Mouse (Mus musculus) liver, embryonic 11.5 days (tissue): ENCODE measurements around the gene Napa. TPM values are rescaled to one million over a fixed set of nuclear protein-coding genes. Genes with fewer than 3 reads are reported as not detected.

Source experiments
- ATAC-seq: fragments of 200-750 bp; cut with Nextera tagmentation; replicated peaks from 2 replicates; pipeline ENCODE4 v1.8.0; 2017; ENCODE audit warnings: moderate number of reproducible peaks, mild to moderate bottlenecking, moderate TSS enrichment, moderate library complexity; ENCODE audit not compliant: low FRiP score
- DNase-seq: peaks from one replicate; pipeline ENCODE4 v3.0.0-alpha.2; 2017; ENCODE audit warnings: low spot score
- H3K27ac ChIP-seq: fragments of 300-500 bp; sonication (generic); 2 replicates; pipeline ENCODE4 v1.5.1; 2014; ENCODE audit warnings: mild to moderate bottlenecking, low read depth, low read length, control low read depth
- H3K27me3 ChIP-seq: fragments of 300-500 bp; sonication (generic); replicated peaks from 2 replicates; pipeline ENCODE4 v1.6.1; 2014; ENCODE audit warnings: low read length, mixed read lengths; ENCODE audit not compliant: control insufficient read depth, insufficient read depth
- H3K36me3 ChIP-seq: fragments of 300-500 bp; sonication (generic); 2 replicates; pipeline ENCODE4 v1.6.1; 2014; ENCODE audit warnings: mild to moderate bottlenecking, low read length, moderate library complexity, mixed read lengths; ENCODE audit not compliant: control insufficient read depth, insufficient read depth
- H3K4me1 ChIP-seq: fragments of 300-500 bp; sonication (generic); replicated peaks from 2 replicates; pipeline ENCODE4 v1.6.1; 2014; ENCODE audit warnings: low read length, mixed read lengths; ENCODE audit not compliant: control insufficient read depth, insufficient read depth
- H3K4me2 ChIP-seq: fragments of 300-500 bp; sonication (generic); 2 replicates; pipeline ENCODE4 v1.6.1; 2014; ENCODE audit warnings: mild to moderate bottlenecking, control low read depth, moderate library complexity
- H3K4me3 ChIP-seq: fragments of 300-500 bp; sonication (generic); 2 replicates; pipeline ENCODE4 v1.5.1; 2014; ENCODE audit warnings: low read depth, low read length, control low read depth
- H3K9ac ChIP-seq: fragments of 300-500 bp; sonication (generic); 2 replicates; pipeline ENCODE4 v1.6.1; 2014; ENCODE audit warnings: low read depth, low read length, control low read depth
- H3K9me3 ChIP-seq: fragments of 300-500 bp; sonication (generic); 2 replicates; pipeline ENCODE4 v1.6.1; 2016; ENCODE audit warnings: low read length, inconsistent platforms, mixed read lengths; ENCODE audit not compliant: control insufficient read depth
- WGBS: fragments of 180-500 bp; shearing (Covaris S2); extraction: QIAGEN DNeasy Blood & Tissue Kit; methylation state at CpG from one replicate; pipeline ENCODE4 v1.1.7; 2014; 5-methylcytosine and 5-hydroxymethylcytosine counted together
- polyA plus RNA-seq: library from polyadenylated mRNA; unstranded; fragments of >200 nt; fragmentation: Nextera tagmentation; extraction: Ambion mirVana; gene quantifications from 2 replicates; pipeline ENCODE4 v1.2.1, GENCODE M21; 2014

Gene Napa
- polyA plus RNA-seq, 1 experiment from 2014 or later, result 174 TPM

DNA sequence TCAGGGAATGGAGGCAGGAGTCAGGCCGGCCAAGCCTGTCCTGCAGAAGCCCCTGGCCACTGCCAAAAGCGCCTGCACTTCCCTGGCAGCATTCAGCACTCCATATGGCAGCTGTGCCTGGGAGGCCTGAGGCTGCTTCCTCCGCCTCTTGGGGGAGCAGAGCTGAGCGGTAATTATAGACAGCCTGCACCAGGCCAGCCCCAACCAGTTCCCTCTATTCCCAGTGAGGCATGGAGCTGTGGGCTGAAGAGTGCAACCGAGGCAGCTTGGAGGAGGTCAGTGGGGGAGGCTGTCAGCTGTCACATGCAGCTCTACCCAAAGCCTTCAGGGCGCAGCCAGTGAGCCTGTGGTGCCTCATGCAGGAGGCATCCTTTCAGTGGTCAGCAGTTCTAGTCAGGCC lies 5.5 kb downstream of the Napa start:
- peaks cover 16% of the 10 kb centered on the region for H3K4me1 ChIP-seq
- no peak for ATAC-seq
- no peak for DNase-seq
- H3K4me3 ChIP-seq, result no peak overlapping the region
- H3K4me2 ChIP-seq, result no peak overlapping the region
- H3K9me3 ChIP-seq, result no peaks in the 10 kb centered on the region
- H3K9ac ChIP-seq, result 0 out of 2 replicates have a peak overlapping the region, but pooled peaks have one; percentile 3
- H3K36me3 ChIP-seq, result peaks cover 31% of the 10 kb centered on the region
- no peak overlapping the region for H3K27ac ChIP-seq
- no peaks in the 10 kb centered on the region for H3K27me3 ChIP-seq
- 81% methylated on average over 6 of the region's 6 CpGs for WGBS

DNA sequence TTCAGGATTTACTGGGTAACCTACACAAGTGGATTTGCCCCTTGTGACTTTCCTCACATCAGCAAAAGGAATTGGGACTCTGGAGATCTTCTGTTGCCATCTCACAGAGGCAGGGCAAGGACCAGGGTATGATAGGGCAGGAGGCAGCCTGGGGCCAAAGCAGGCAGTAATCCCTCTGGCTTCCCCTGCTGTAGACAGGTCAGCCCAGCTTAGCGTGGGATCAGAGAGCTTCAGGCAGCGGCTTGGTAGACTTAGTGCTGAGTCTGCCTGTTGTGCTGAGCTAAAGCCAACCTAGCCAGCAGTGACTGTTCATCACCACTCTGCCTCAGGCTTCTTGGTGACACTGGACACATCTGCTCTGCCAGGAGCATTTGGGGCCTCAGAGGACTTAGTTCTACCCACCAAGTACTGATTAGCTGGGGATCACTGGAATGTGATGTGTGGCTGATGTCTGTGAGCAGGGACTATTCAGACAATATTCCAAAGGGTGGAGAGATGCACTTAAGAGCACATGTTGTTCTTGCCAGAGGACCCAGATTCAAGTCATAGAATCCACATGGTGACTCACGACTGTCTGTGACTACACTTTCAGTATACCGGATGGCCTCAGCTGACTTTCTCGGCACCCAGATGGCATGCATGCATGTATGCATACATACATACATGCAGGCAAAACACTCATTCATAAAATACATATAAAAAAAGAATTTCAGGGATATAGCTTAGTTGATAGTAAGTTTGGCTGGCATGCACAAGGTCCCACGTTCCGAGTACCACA lies 6.5 kb downstream of the Napa start:
- ATAC-seq, result no peak
- H3K9ac ChIP-seq, result no peak overlapping the region
- no peak overlapping the region for H3K4me2 ChIP-seq
- no peak overlapping the region for H3K27ac ChIP-seq
- no peaks in the 10 kb centered on the region for H3K27me3 ChIP-seq
- WGBS, result 94% methylated on average over 7 of the region's 7 CpGs
- H3K4me1 ChIP-seq, result peaks cover 10% of the 10 kb centered on the region
- H3K4me3 ChIP-seq, result no peak overlapping the region
- DNase-seq, result no peak
- H3K36me3 ChIP-seq, result peaks cover 40% of the 10 kb centered on the region
- no peaks in the 10 kb centered on the region for H3K9me3 ChIP-seq

DNA sequence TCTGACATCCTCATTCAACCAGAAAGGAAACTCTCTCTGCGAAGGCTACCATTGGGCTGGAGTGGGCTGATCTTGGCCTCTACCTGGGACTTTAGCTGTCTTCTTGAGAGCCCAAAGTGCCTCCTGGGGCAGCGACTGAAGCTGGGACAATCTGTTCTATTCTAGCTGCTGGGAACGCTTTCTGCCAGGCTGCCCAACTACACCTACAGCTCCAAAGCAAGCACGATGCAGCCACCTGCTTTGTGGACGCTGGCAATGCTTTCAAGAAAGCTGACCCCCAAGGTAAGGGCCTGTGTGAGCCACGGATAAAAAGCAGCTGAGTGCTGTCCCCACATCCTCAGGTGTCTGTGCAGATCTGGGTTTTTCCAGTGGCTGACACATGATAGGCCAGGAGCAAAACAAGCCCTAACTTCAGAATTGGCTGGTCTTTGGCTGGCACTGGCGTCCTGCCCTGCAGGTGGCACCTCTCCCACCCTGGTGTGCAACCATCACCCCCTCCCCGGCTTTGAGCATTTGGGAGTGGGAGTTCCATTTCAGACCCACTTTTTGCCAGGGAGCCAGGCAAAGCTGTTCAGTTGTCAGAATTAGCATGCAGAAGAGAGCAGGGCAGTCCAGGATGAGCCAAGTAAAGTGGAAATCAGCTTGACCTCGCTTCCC lies 10.8 kb downstream of the Napa start:
- Histone ChIP-seq H3K4me2 (no peak overlapping the region), H3K9me3 (no peaks in the 10 kb centered on the region), H3K9ac (no peak overlapping the region), H3K36me3 (peaks cover 48% of the 10 kb centered on the region), H3K27me3 (no peaks in the 10 kb centered on the region), H3K4me1 (no peaks in the 10 kb centered on the region), H3K27ac (no peak overlapping the region), H3K4me3 (no peak overlapping the region)
- no peak for DNase-seq
- 89% methylated on average over 9 of the region's 9 CpGs for WGBS
- ATAC-seq, result no peak

DNA sequence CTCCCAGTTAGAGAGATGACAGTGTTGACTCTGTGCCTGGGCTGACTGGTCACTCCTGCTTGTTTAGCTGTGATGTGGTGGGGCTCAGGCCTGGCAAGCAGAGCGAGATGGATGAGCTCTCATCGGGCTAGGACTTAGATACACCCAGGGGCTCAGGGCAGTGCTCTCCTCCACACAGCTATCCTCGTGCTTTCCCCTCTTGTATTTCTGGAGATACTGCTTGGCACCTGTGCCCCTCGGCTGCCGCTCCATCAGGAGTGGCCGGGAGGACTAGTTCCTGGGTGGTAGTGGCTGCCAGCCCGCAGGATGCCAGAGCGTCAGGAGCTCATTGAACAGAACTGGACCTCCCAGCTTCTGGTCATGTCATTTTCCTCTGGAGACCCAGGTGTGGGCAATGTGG lies 11.9 kb downstream of the Napa start:
- 92% methylated on average over 8 of the region's 8 CpGs for WGBS
- no peak for DNase-seq

DNA sequence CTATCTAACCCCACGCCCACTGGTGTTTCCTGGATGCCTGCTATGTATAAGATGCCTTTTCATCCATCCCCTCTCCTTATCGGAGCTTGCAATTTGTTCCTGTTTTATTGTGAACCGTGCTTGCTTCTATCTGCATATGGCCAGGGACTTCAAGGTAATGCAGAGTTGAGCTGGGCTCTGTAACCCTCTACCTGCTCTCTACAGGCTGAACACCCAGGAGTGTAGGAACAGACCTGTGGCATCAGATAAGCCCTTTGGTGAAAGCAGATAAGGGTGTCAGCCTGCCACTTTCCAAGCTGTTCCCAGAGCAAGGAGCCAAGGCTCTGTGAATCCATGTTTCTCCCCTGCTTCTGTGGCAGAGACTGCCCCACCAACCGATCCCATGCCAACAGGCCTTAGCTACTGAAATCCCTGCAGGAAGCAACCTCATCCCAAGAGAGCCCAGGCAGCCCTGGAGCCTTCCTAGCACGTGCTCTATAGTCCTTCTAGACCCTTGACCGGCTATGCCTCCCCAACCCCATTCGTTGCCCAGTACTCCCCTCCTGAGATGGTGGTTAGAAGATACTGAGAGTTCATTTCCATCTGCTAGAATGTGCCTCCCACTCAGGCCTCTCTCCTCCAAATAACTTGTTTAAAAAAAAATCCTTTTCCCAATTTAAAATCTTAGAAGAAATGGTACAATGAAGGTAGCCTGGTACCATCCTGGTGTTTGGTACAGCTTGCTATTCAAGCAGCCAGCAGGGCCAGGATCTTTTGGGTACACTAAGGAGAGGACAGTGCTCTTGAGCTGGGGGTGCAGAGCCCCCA lies 13.2 kb downstream of the Napa start:
- WGBS, result 86% methylated on average over 7 of the region's 7 CpGs
- Histone ChIP-seq H3K27me3 (no peaks in the 10 kb centered on the region), H3K27ac (no peak overlapping the region), H3K36me3 (peaks cover 65% of the 10 kb centered on the region), H3K4me3 (no peak overlapping the region), H3K9ac (no peak overlapping the region), H3K4me2 (no peak overlapping the region), H3K9me3 (no peaks in the 10 kb centered on the region), H3K4me1 (no peaks in the 10 kb centered on the region)
- ATAC-seq, result no peak
- DNase-seq, result no peak

More for the DNA sequence above, 11.9 kb downstream of the Napa start:
- Histone ChIP-seq H3K9me3 (no peaks in the 10 kb centered on the region), H3K4me2 (no peak overlapping the region), H3K36me3 (peaks cover 53% of the 10 kb centered on the region), H3K4me3 (no peak overlapping the region), H3K4me1 (no peaks in the 10 kb centered on the region), H3K27me3 (no peaks in the 10 kb centered on the region), H3K9ac (no peak overlapping the region; the same call in 1 of the 2 replicates), H3K27ac (no peak overlapping the region)
- ATAC-seq, result no peak

DNA sequence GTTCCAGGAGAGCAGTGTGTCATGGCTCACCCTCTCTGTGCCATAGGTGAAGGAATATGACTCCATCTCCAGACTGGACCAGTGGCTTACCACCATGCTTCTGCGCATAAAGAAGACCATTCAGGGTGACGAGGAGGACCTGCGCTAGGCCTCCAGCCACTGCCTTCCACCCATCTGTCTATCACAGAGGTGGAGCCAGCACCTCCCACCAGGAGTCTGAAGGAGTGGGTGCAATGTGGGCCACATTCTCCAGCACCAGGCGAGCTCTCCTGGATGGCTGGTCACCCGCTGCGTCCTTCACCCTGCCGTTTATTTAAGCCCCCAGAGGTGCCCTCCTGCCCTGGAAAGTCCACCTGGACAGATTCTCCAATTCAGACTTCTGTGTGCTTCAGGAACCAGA lies 18.2 kb downstream of the Napa start:
- no peak overlapping the region for H3K27ac ChIP-seq
- H3K4me1 ChIP-seq, result no peaks in the 10 kb centered on the region; the same call in 1 of the 2 replicates
- WGBS, result 95% methylated on average over 7 of the region's 7 CpGs
- DNase-seq (no peak), ATAC-seq (no peak)
- no peak overlapping the region for H3K9ac ChIP-seq
- no peak overlapping the region for H3K4me2 ChIP-seq
- H3K4me3 ChIP-seq, result no peak overlapping the region
- H3K27me3 ChIP-seq, result no peaks in the 10 kb centered on the region
- no peaks in the 10 kb centered on the region for H3K9me3 ChIP-seq
- peaks cover 42% of the 10 kb centered on the region for H3K36me3 ChIP-seq

DNA sequence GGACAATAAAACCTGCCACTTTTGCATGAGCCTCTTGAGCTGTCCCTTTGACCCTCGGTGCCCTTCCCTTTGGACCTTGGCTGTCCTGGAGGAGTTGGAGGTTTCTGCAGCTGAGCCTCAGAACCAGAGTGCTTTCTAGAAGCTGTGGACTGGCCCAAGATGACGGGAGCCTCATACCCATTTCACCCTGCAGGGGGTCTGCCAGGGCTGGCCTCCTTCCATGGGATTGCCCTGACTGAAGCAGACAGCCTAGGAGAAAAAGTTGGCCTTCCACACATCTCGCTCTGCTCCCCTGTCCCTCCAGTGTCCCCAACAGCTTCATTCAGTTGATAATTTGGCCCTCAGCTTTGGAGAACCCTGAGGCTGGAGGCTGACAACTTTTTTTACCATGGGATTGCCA lies 18.8 kb downstream of the Napa start:
- Histone ChIP-seq H3K9me3 (no peaks in the 10 kb centered on the region), H3K27me3 (no peaks in the 10 kb centered on the region)
- ATAC-seq, result no peak

DNA sequence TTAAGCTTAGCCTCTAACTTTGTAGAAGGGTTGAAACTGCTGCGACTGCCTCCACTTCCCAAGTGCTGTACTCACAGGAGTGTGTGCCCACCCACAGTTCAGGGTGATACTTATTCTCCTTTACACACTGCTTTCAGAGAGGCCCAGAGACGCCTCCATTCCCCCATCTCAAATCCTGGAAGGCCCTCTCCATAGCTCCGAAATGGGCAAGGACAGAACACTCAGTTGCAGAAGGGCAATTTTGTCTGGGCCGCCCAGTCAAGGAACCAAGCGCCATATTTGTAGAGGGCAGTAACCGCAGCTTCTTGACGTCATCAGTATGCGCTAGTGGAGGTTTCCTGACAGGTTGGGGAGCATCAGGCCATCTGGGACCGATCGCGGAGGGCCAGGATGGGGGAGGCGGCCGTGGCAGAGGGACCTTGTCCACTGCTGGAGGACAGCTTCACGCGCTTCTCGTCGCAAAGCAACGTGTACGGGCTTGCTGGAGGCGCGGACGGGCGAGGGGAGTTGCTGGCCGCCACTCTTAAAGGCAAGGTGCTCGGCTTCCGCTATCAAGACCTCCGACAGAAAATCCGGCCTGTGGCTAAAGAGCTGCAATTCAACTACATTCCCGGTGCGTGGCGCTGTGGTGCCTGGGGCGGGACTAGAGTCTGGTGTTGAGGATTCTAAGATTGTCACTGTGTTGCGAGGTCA lies 21.5 kb downstream of the Napa start, which contains the start of gene Kptn:
TSS of gene Kptn (plus strand) at position 327 of the 693 bp plus-strand sequence.
- Histone ChIP-seq H3K27ac (peak within 1 kb of the TSS; percentile 63), H3K4me1 (no peaks in the 10 kb centered on the region; the same call in 1 of the 2 replicates), H3K27me3 (no peaks in the 10 kb centered on the region), H3K9me3 (no peaks in the 10 kb centered on the region), H3K4me2 (peak within 1 kb of the TSS; percentile 78), H3K4me3 (peak within 1 kb of the TSS; percentile 77), H3K9ac (peak within 1 kb of the TSS; percentile 84), H3K36me3 (peaks cover 21% of the 10 kb centered on the region)
- ATAC-seq, result peak; percentile 83
- DNase-seq, result peak; percentile 93
- 1% methylated on average over 33 of the region's 33 CpGs for WGBS

More for the DNA sequence above, 18.8 kb downstream of the Napa start:
- H3K27ac ChIP-seq, result no peak overlapping the region
- no peak for DNase-seq
- no peak overlapping the region for H3K9ac ChIP-seq
- no peak overlapping the region for H3K4me2 ChIP-seq
- H3K4me3 ChIP-seq, result no peak overlapping the region
- 83% methylated on average over 3 of the region's 3 CpGs for WGBS
- H3K36me3 ChIP-seq, result peaks cover 39% of the 10 kb centered on the region
- no peaks in the 10 kb centered on the region; the same call in 1 of the 2 replicates for H3K4me1 ChIP-seq
